Mouse (Mus musculus) heart, embryonic 14.5 days (tissue): Measurements from ENCODE around the gene Nop58. TPM values are rescaled to one million over a fixed set of nuclear protein-coding genes. Genes with fewer than 3 reads are reported as not detected.
A peak's percentile ranks its signal among the peaks of the same experiment; 100 is the strongest.

ENCODE experiments used
- ATAC-seq: fragments of 200-750 bp; cut with Nextera tagmentation; 2 replicates; pipeline ENCODE4 v1.8.0; 2017; ENCODE audit warnings: low read depth, moderate TSS enrichment; ENCODE audit not compliant: insufficient number of reproducible peaks, insufficient read depth, low FRiP score
- H3K27ac ChIP-seq, 2 experiments: fragments of 200-500 bp in 1 of 2; fragments of 300-500 bp in 1 of 2; sonication (generic) in 1 of 2; replicated peaks in 1 of 2; 2 replicates each; pipeline ENCODE4 v1.5.1; 2012 to 2014; ENCODE audit warnings: low read depth in 2 of 2, low read length in 2 of 2, control low read depth in 1 of 2, mild to moderate bottlenecking in 1 of 2, mixed read lengths in 1 of 2; ENCODE audit not compliant: control insufficient read depth in 1 of 2, insufficient read depth in 1 of 2
- H3K27me3 ChIP-seq: fragments of 300-500 bp; sonication (generic); 2 replicates; pipeline ENCODE4 v1.6.1; 2014; ENCODE audit warnings: mild to moderate bottlenecking, low read length, control low read depth; ENCODE audit not compliant: control insufficient read depth, insufficient read depth
- H3K36me3 ChIP-seq: fragments of 300-500 bp; sonication (generic); 2 replicates; pipeline ENCODE4 v1.6.1; 2014; ENCODE audit warnings: mild to moderate bottlenecking, control low read depth, low read length, mixed read lengths; ENCODE audit not compliant: control insufficient read depth, insufficient read depth
- H3K4me1 ChIP-seq, 2 experiments: fragments of 200-500 bp in 1 of 2; fragments of 300-500 bp in 1 of 2; sonication (generic) in 1 of 2; 2 replicates each; pipeline ENCODE4 v1.6.1; 2012 to 2014; ENCODE audit warnings: low read length in 2 of 2, control low read depth in 1 of 2, mixed read lengths in 1 of 2; ENCODE audit not compliant: control insufficient read depth in 2 of 2, insufficient read depth in 2 of 2
- H3K4me2 ChIP-seq: fragments of 300-500 bp; sonication (generic); 2 replicates; pipeline ENCODE4 v1.6.1; 2014; ENCODE audit warnings: mild to moderate bottlenecking, low read length
- H3K4me3 ChIP-seq, 2 experiments: fragments of 200-500 bp in 1 of 2; fragments of 300-500 bp in 1 of 2; sonication (generic) in 1 of 2; 2 replicates each; pipeline ENCODE4 v1.5.1; 2012 to 2014; ENCODE audit warnings: low read length in 2 of 2, mild to moderate bottlenecking in 2 of 2, control low read depth in 1 of 2, low read depth in 1 of 2, moderate library complexity in 1 of 2; ENCODE audit not compliant: control insufficient read depth in 1 of 2, insufficient read depth in 1 of 2
- H3K9ac ChIP-seq: fragments of 300-500 bp; sonication (generic); 2 replicates; pipeline ENCODE4 v1.6.1; 2014; ENCODE audit warnings: mild to moderate bottlenecking, low read length
- H3K9me3 ChIP-seq: fragments of 300-500 bp; sonication (generic); 2 replicates; pipeline ENCODE4 v1.6.1; 2016; ENCODE audit warnings: low read length, control low read depth; ENCODE audit not compliant: control insufficient read depth
- WGBS: fragments of 180-500 bp; shearing (Covaris S2); extraction: QIAGEN DNeasy Blood & Tissue Kit; methylation state at CpG from one replicate; pipeline ENCODE4 v1.1.7; 2014; 5-methylcytosine and 5-hydroxymethylcytosine counted together
- polyA plus RNA-seq: library from polyadenylated mRNA; unstranded; fragments of >200 nt; fragmentation: Nextera tagmentation; extraction: Ambion mirVana; gene quantifications from 2 replicates; pipeline ENCODE4 v1.2.1, GENCODE M21; 2014

Gene Nop58
- polyA plus RNA-seq, 1 experiment from 2014 or later, result 120 TPM

GRCm38 (mm10) chr1:59683926-59684818, 599 bp upstream of the Nop58 start:
- 7% methylated on average over 11 of the region's 11 CpGs for WGBS
- no peak; the same call in 1 of the 2 replicates for ATAC-seq

GRCm38 (mm10) chr1:59687493-59687892, 2.7 kb downstream of the Nop58 start:
- 15% methylated on average over 1 of the region's 1 CpGs for WGBS
- peak overlapping the region; percentile 93 for H3K4me2 ChIP-seq
- H3K4me3 ChIP-seq, result no peak overlapping the region; a peak in 1 of 4 replicates
- peaks cover 30% of the 10 kb centered on the region for H3K36me3 ChIP-seq
- ATAC-seq, result no peak
- no peak overlapping the region for H3K9ac ChIP-seq
- no peak overlapping the region for H3K27ac ChIP-seq
- peaks cover 2 to 17% of the 10 kb centered on the region in 2 experiments; a peak in 3 of 4 replicates for H3K4me1 ChIP-seq
- H3K9me3 ChIP-seq, result no peaks in the 10 kb centered on the region
- 0 out of 2 replicates have a peak, but pooled peaks cover 5% of the 10 kb centered on the region for H3K27me3 ChIP-seq

More at GRCm38 (mm10) chr1:59683926-59684818, 599 bp upstream of the Nop58 start:
- H3K9ac ChIP-seq, result peak overlapping the region; percentile 66
- H3K27ac ChIP-seq, result peak overlapping the region; percentile 56 to 83
- no peaks in the 10 kb centered on the region for H3K9me3 ChIP-seq
- 0 out of 2 replicates have a peak, but pooled peaks cover 5% of the 10 kb centered on the region for H3K27me3 ChIP-seq
- peaks cover 2 to 17% of the 10 kb centered on the region in 2 experiments; a peak in 3 of 4 replicates for H3K4me1 ChIP-seq
- H3K4me2 ChIP-seq, result peak overlapping the region; percentile 93
- peaks cover under 1% of the 10 kb centered on the region for H3K36me3 ChIP-seq
- H3K4me3 ChIP-seq, result peak overlapping the region; percentile 42 to 72

- Histone ChIP-seq H3K4me2 (no peak overlapping the region), H3K9ac (no peak overlapping the region), H3K27me3 (no peaks in the 10 kb centered on the region), H3K9me3 (no peaks in the 10 kb centered on the region), H3K36me3 (peaks cover 59% of the 10 kb centered on the region), H3K27ac (no peak overlapping the region), H3K4me1 (peaks cover 2 to 17% of the 10 kb centered on the region in 2 experiments; a peak in 3 of 4 replicates), H3K4me3 (no peak overlapping the region)
- WGBS, result 94% methylated on average over 5 of the region's 5 CpGs
- no peak for ATAC-seq
Observed at GRCm38 (mm10) chr1:59690467-59690866, 5.7 kb downstream of the Nop58 start.

- no peaks in the 10 kb centered on the region for H3K9me3 ChIP-seq
- peaks cover 99% of the 10 kb centered on the region for H3K36me3 ChIP-seq
- WGBS, result 76% methylated on average over 5 of the region's 5 CpGs
- H3K9ac ChIP-seq, result no peak overlapping the region
- H3K27ac ChIP-seq, result no peak overlapping the region
- no peaks in the 10 kb centered on the region for H3K4me1 ChIP-seq
- H3K4me3 ChIP-seq, result no peak overlapping the region
- H3K27me3 ChIP-seq, result no peaks in the 10 kb centered on the region
- H3K4me2 ChIP-seq, result no peak overlapping the region
- ATAC-seq, result no peak
Observed at GRCm38 (mm10) chr1:59697751-59698150, 13.0 kb downstream of the Nop58 start.

- no peak overlapping the region for H3K27ac ChIP-seq
- no peak for ATAC-seq
- H3K36me3 ChIP-seq, result peaks cover 99% of the 10 kb centered on the region
- WGBS, result 95% methylated on average over 3 of the region's 3 CpGs
- no peaks in the 10 kb centered on the region for H3K27me3 ChIP-seq
- no peaks in the 10 kb centered on the region for H3K4me1 ChIP-seq
- no peak overlapping the region for H3K4me3 ChIP-seq
- no peaks in the 10 kb centered on the region for H3K9me3 ChIP-seq
- H3K9ac ChIP-seq, result no peak overlapping the region
- no peak overlapping the region for H3K4me2 ChIP-seq
Observed at GRCm38 (mm10) chr1:59698207-59698606, 13.4 kb downstream of the Nop58 start.

- Histone ChIP-seq H3K4me3 (no peak overlapping the region), H3K27ac (no peak overlapping the region), H3K4me2 (no peak overlapping the region), H3K4me1 (no peaks in the 10 kb centered on the region), H3K36me3 (peaks cover 95% of the 10 kb centered on the region), H3K9ac (no peak overlapping the region), H3K9me3 (no peaks in the 10 kb centered on the region), H3K27me3 (no peaks in the 10 kb centered on the region)
- WGBS, result 100% methylated on average over 1 of the region's 1 CpGs
- no peak for ATAC-seq
Observed at GRCm38 (mm10) chr1:59701766-59702165, 17.0 kb downstream of the Nop58 start.

- no peaks in the 10 kb centered on the region for H3K9me3 ChIP-seq
- ATAC-seq, result no peak
- H3K27me3 ChIP-seq, result no peaks in the 10 kb centered on the region
- H3K4me2 ChIP-seq, result no peak overlapping the region
- no peak overlapping the region for H3K27ac ChIP-seq
- H3K9ac ChIP-seq, result no peak overlapping the region
- no peaks in the 10 kb centered on the region for H3K4me1 ChIP-seq
- 34% methylated on average over 4 of the region's 4 CpGs for WGBS
- no peak overlapping the region for H3K4me3 ChIP-seq
- peaks cover 32% of the 10 kb centered on the region for H3K36me3 ChIP-seq
Observed at GRCm38 (mm10) chr1:59719900-59720299, 35.1 kb downstream of the Nop58 start.
